Mouse (Mus musculus) stomach, embryonic 16.5 days (tissue): Measurements from ENCODE around the gene Lrrc28. TPM values are rescaled to one million over a fixed set of nuclear protein-coding genes. Genes with fewer than 3 reads are reported as not detected.

ENCODE experiments used
- ATAC-seq: fragments of 200-750 bp; cut with Nextera tagmentation; 2 replicates; pipeline ENCODE4 v1.8.0; 2017; ENCODE audit warnings: moderate number of reproducible peaks, moderate TSS enrichment; ENCODE audit not compliant: insufficient read depth, low FRiP score
- H3K27ac ChIP-seq: fragments of 300-500 bp; sonication (generic); 2 replicates; pipeline ENCODE4 v1.5.1; 2014; ENCODE audit warnings: low read length
- H3K27me3 ChIP-seq: fragments of 300-500 bp; sonication (generic); 2 replicates; pipeline ENCODE4 v1.6.1; 2014; ENCODE audit warnings: low read length, control low read depth, mixed read lengths; ENCODE audit not compliant: control insufficient read depth, insufficient read depth
- H3K36me3 ChIP-seq: fragments of 300-500 bp; sonication (generic); 2 replicates; pipeline ENCODE4 v1.6.1; 2014; ENCODE audit warnings: low read length; ENCODE audit not compliant: control insufficient read depth, insufficient read depth
- H3K4me1 ChIP-seq: fragments of 300-500 bp; sonication (generic); 2 replicates; pipeline ENCODE4 v1.6.1; 2014; ENCODE audit warnings: low read length, control low read depth, mixed read lengths; ENCODE audit not compliant: control insufficient read depth, insufficient read depth
- H3K4me2 ChIP-seq: fragments of 300-500 bp; sonication (generic); 2 replicates; pipeline ENCODE4 v1.6.1; 2014; ENCODE audit warnings: low read depth, low read length, mixed read lengths
- H3K4me3 ChIP-seq: fragments of 300-500 bp; sonication (generic); replicated peaks from 2 replicates; pipeline ENCODE4 v1.5.1; 2014; ENCODE audit warnings: mild to moderate bottlenecking, low read length
- H3K9ac ChIP-seq: fragments of 300-500 bp; sonication (generic); 2 replicates; pipeline ENCODE4 v1.6.1; 2014; ENCODE audit warnings: low read length
- H3K9me3 ChIP-seq: fragments of 300-500 bp; sonication (generic); replicated peaks from 2 replicates; pipeline ENCODE4 v1.6.1; 2016; ENCODE audit warnings: low read length, control low read depth; ENCODE audit not compliant: control insufficient read depth
- WGBS: fragments of 180-500 bp; shearing (Covaris S2); extraction: QIAGEN DNeasy Blood & Tissue Kit; methylation state at CpG from one replicate; pipeline ENCODE4 v1.1.7; 2014; 5-methylcytosine and 5-hydroxymethylcytosine counted together
- polyA plus RNA-seq: library from polyadenylated mRNA; unstranded; fragments of >200 nt; fragmentation: Nextera tagmentation; extraction: Ambion mirVana; gene quantifications from 2 replicates; pipeline ENCODE4 v1.2.1, GENCODE M21; 2015

Gene Lrrc28
- polyA plus RNA-seq, 1 experiment from 2014 or later: 22.3 TPM

DNA sequence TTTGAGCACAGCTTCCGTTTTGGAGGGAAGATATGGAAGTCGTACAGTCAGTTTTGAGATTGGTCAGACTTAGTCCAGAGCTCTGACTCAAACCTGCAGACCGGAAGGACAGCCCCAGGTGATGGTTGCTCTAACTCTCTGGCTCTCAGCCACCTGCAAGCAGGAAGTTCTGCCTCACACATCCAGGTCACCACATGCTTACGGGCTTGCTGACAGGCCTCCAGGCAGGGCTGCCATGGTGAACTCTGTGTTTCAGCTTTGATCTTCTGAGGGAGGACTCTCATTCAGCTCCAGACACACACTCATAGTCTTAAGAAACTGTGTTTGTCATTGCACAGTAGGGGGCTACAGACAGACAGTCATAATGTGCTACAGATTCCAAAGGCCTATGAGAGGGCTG lies 161.4 kb downstream of the Lrrc28 start:
- Histone ChIP-seq H3K27ac (no peak overlapping the region), H3K27me3 (no peaks in the 10 kb centered on the region), H3K4me1 (peaks cover 3% of the 10 kb centered on the region; the same call in 1 of the 2 replicates), H3K9me3 (no peaks in the 10 kb centered on the region), H3K9ac (no peak overlapping the region), H3K36me3 (no peaks in the 10 kb centered on the region), H3K4me3 (no peak overlapping the region), H3K4me2 (no peak overlapping the region)
- 93% methylated on average over 4 of the region's 4 CpGs for WGBS
- no peak for ATAC-seq

DNA sequence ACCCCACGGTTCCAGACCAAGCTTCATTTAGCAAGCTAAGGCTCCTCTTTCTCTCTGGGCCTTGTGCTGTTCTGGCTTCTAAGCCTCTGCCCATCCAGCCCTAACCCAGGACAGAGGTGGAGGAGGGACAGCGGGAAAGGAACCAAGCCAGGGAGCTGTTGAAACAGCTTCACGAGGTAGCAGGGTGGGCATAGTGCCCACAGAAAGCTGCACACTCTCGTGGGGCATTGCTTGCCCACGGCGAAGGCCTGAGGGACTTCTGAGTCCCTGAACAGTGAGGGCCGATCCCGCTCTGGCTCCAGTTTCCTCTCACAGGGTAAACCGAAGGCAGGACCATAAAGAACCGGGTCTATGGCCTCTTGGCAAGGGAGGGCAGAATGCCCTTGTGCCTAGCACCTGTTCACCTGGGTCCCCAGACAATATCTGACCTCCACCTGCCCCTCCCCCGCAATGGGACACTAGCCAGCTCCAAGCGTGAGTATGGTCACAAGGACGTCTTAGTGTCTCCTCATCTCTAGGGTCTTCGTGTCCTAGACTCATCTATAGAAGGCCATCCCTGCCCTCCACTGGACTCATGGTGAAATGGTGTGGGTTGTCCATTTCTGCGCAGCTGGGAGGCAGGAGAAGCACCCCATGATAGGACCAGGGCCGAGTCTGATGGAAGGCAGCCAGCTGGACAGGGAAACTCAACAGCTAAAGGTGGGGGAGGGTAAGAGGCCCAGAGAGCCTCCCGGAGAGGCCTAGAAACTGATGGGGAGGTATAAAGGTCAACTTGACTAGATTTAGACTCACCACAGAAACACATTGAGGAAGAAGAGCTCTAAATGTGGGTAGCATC lies 165.3 kb downstream of the Lrrc28 start:
- WGBS: 75% methylated on average over 17 of the region's 17 CpGs
- Histone ChIP-seq H3K4me1 (peaks cover 5% of the 10 kb centered on the region; the same call in 1 of the 2 replicates), H3K4me2 (no peak overlapping the region), H3K9me3 (no peaks in the 10 kb centered on the region), H3K4me3 (no peak overlapping the region), H3K9ac (no peak overlapping the region), H3K27me3 (no peaks in the 10 kb centered on the region), H3K27ac (no peak overlapping the region), H3K36me3 (no peaks in the 10 kb centered on the region)
- no peak for ATAC-seq

DNA sequence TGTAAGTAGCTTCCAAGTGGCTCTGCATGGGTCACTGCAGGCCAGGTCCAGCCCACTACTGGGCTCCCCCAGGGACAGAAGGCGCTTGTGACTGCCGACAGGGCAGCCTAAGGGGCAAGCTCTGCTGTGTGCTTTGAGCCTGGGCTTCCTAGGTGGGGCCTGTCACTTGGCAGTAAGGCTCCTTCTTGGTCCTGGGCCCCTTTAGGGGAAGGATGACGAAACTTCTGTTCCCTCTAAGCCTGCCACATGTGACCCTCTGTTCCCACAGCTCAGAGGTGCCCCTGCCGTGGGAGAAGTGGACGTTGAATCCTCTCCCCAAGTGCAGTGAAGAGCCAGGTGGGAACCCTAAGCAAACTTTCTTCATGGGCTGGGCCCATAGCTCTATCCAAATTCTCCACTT lies 165.9 kb downstream of the Lrrc28 start:
- H3K4me1 ChIP-seq: peaks cover 5% of the 10 kb centered on the region; the same call in 1 of the 2 replicates

DNA sequence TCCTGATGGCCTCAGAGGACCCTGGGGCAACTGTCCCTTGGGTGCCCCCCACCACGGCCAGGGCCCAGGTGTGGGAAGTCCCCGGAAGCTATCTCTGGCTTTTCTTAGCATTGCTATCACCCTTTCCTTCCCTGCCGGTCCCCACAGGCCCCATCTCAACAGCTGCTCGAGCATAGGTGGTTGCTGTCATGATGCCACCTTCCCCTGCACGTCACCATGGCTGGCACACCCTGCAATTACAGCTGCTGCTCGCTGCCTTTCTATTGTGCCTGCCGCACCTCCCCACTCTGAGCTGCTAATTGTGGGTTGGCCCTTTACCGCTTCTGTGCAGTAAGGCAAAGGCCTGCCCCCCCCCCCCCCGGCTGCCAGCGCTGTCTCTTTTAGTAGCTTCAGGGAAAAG lies 167.1 kb downstream of the Lrrc28 start:
- no peaks in the 10 kb centered on the region for H3K27me3 ChIP-seq
- H3K9me3 ChIP-seq: no peaks in the 10 kb centered on the region
- 61% methylated on average over 8 of the region's 10 CpGs for WGBS
- no peak overlapping the region for H3K27ac ChIP-seq
- H3K4me3 ChIP-seq: no peak overlapping the region
- H3K4me1 ChIP-seq: peaks cover 5% of the 10 kb centered on the region; the same call in 1 of the 2 replicates
- no peaks in the 10 kb centered on the region for H3K36me3 ChIP-seq
- H3K9ac ChIP-seq: no peak overlapping the region
- no peak overlapping the region for H3K4me2 ChIP-seq
- no peak for ATAC-seq

More for the DNA sequence above, 165.9 kb downstream of the Lrrc28 start:
- no peak overlapping the region for H3K4me2 ChIP-seq
- no peak overlapping the region for H3K4me3 ChIP-seq
- no peak overlapping the region for H3K9ac ChIP-seq
- H3K9me3 ChIP-seq: no peaks in the 10 kb centered on the region
- H3K27me3 ChIP-seq: no peaks in the 10 kb centered on the region
- no peak overlapping the region for H3K27ac ChIP-seq
- no peak for ATAC-seq
- no peaks in the 10 kb centered on the region for H3K36me3 ChIP-seq
- WGBS: 74% methylated on average over 5 of the region's 5 CpGs

DNA sequence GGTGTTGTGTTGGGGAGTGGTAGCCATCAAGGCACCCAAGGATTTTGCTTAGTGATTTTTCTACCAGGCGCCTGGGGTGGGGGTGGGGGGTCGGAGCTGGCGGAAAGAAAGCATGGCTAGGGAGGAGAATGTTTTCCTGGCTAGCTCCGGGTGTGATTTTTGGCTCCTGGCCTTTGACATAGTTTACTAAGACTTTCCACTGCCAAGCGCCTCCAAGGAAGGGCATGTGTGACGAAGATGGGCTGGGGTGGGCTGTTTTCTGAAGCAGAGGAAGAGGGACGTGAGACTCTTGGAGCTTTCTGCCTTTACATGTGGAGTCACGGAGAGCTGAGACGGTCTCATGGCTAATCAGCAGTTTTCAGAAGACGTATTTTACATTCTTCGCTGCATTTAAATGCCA lies 173.8 kb downstream of the Lrrc28 start:
- Histone ChIP-seq H3K9ac (no peak overlapping the region), H3K9me3 (no peaks in the 10 kb centered on the region), H3K27ac (no peak overlapping the region), H3K27me3 (no peaks in the 10 kb centered on the region), H3K4me2 (no peak overlapping the region; the same call in 1 of the 2 replicates), H3K4me3 (no peak overlapping the region), H3K4me1 (no peaks in the 10 kb centered on the region), H3K36me3 (no peaks in the 10 kb centered on the region)
- 46% methylated on average over 11 of the region's 11 CpGs for WGBS
- 0 out of 2 replicates have a peak, but pooled peaks have one; percentile 35 for ATAC-seq

DNA sequence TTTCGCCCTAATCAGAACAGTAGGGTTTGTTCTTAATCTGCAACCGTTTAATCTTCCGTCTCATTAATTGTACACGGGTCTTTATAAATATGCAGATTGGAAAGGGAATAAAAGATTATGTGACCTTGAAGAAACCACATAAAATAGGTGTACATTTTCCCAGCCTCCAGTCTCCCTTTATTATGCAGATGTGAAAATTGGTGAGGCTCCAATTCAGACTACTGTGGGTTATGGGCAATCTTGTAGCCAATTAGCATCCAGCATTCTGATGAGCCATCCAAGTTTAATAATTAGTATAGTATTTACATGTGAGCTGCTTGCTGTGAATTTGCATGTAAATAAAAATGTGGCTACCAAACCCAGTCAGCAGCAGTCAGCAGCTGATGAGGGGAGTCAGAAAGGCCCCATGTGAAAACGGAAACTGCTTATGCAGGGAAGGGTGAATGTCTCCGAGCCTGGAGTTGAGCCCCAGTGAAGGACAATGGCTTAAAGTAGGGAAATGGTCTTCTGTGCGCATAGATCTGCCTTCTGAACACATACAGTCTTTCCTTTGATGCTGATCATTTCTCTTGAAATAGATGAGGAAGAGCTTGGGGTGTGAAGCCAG lies 176.2 kb downstream of the Lrrc28 start:
- Histone ChIP-seq H3K27ac (no peak overlapping the region), H3K4me1 (no peaks in the 10 kb centered on the region), H3K4me2 (no peak overlapping the region), H3K4me3 (no peak overlapping the region), H3K36me3 (no peaks in the 10 kb centered on the region), H3K9ac (no peak overlapping the region), H3K27me3 (no peaks in the 10 kb centered on the region), H3K9me3 (no peaks in the 10 kb centered on the region)
- WGBS: 86% methylated on average over 7 of the region's 7 CpGs
- no peak for ATAC-seq

DNA sequence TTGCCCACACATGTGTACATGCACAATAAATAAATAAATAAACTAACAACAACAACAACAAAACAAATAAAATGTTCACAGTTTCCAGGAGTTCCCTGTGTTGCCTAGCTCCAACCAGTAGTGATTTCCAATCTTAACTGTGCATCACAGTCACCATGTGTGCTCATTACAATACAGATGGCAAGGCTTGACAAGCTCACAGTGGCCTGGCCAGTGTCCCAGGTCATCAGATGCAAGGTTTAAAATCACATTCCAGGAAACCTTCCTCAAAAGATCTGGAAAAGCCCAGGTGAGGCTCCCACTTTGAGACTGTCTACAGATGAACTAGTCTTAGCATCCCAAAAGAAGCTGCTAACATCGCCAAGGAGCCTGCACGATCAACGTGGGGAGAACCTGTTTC lies 176.9 kb downstream of the Lrrc28 start:
- H3K4me2 ChIP-seq: no peak overlapping the region
- no peaks in the 10 kb centered on the region for H3K36me3 ChIP-seq
- no peaks in the 10 kb centered on the region for H3K9me3 ChIP-seq
- no peaks in the 10 kb centered on the region for H3K27me3 ChIP-seq
- H3K27ac ChIP-seq: no peak overlapping the region
- 88% methylated on average over 3 of the region's 3 CpGs for WGBS
- H3K4me3 ChIP-seq: no peak overlapping the region
- no peak for ATAC-seq
- no peak overlapping the region for H3K9ac ChIP-seq
- peaks cover 6% of the 10 kb centered on the region; the same call in 1 of the 2 replicates for H3K4me1 ChIP-seq

DNA sequence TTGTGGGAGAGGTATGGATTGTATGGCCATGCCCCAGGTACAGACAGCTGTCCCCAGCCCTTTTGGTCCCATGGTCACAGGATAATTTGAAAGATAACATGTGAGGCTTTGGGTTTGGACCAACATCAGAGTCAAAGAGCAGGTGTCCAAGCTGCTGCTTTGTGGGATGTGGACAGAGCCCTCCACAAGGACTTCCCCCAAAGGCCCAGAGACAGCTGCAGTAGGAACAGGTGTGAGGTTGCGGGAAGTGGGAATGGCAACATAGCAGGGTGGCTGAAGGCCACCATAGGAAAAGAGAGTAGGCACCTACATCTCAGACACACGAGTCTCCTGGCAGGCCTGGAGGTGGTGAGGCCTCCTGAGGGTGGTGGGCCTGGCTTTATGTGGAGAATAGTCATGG lies 178.7 kb downstream of the Lrrc28 start:
- WGBS: 82% methylated on average over 2 of the region's 2 CpGs
- peaks cover 13% of the 10 kb centered on the region; the same call in 1 of the 2 replicates for H3K4me1 ChIP-seq
- H3K4me2 ChIP-seq: no peak overlapping the region
- ATAC-seq: no peak
- no peak overlapping the region for H3K9ac ChIP-seq
- no peak overlapping the region for H3K4me3 ChIP-seq
- no peaks in the 10 kb centered on the region for H3K9me3 ChIP-seq
- no peak overlapping the region for H3K27ac ChIP-seq
- no peaks in the 10 kb centered on the region for H3K27me3 ChIP-seq
- no peaks in the 10 kb centered on the region for H3K36me3 ChIP-seq

DNA sequence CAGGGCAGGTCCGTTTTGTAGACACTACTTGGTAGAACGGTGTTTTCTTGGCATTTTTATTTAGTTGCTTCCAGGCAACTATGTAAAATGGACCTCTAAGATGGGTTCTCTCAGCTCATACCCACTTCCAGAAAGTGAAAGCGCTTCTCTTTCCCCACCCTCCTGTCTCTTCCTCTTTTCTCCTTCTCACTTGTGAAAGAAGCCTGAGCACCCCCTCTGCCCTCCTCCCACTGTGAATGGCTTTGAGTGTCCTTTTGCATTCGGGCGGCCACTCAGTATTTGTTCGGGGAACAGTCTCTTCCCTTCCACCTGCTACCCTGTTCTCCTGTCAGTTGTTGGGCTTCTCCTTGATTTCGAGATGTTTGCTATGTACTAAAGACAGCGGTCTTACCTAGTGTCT lies 180.4 kb downstream of the Lrrc28 start:
- Histone ChIP-seq H3K4me2 (no peak overlapping the region), H3K9me3 (no peaks in the 10 kb centered on the region), H3K9ac (no peak overlapping the region), H3K27me3 (no peaks in the 10 kb centered on the region), H3K4me3 (no peak overlapping the region), H3K36me3 (no peaks in the 10 kb centered on the region), H3K4me1 (peaks cover 13% of the 10 kb centered on the region; the same call in 1 of the 2 replicates), H3K27ac (no peak overlapping the region)
- no peak for ATAC-seq
- 85% methylated on average over 8 of the region's 8 CpGs for WGBS
